Mouse (Mus musculus): ENCODE measurements at regions not wholly inside any gene's neighbourhood (a gene's known extent, or its start where the extent isn't known, plus 50 kb on each side); places are given as distances from the start of the nearest gene placed in this dataset.
A peak's percentile ranks its signal among the peaks of the same experiment; 100 is the strongest.

GRCm38 (mm10) chr13:107462791-107463190, 440.9 kb upstream of the Kif2a start:
- Histone ChIP-seq H3K9ac (no peak overlapping the region), H3K27ac (ENCODE audit: low read depth) (no peak overlapping the region), H3K4me2 (no peak overlapping the region), H3K27me3 (ENCODE audit: insufficient read depth, low read length) (no peaks in the 10 kb centered on the region), H3K4me3 (ENCODE audit: low read depth, low read length) (no peak overlapping the region), H3K36me3 (ENCODE audit: insufficient read depth) (no peaks in the 10 kb centered on the region), H3K9me3 (ENCODE audit: low read depth, low read length) (no peaks in the 10 kb centered on the region), H3K4me1 (ENCODE audit: insufficient read depth) (no peaks in the 10 kb centered on the region)
- ATAC-seq (ENCODE audit: insufficient read depth), result no peak
- no peak for DNase-seq
- 84% methylated on average over 7 of the region's 7 CpGs for WGBS
- no peak for TF ChIP-seq CTCF (IDR thresholded peaks at IDR 0.05; ENCODE audit: low read depth)

GRCm38 (mm10) chr13:107461048-107461912, 439.4 kb upstream of the Kif2a start:
- peak; percentile 91 for DNase-seq
- H3K9ac ChIP-seq, result no peak overlapping the region

GRCm38 (mm10) chr13:107458730-107459129, 436.8 kb upstream of the Kif2a start:
- TF ChIP-seq CTCF (IDR thresholded peaks at IDR 0.05; ENCODE audit: low read depth), result no peak
- no peak for ATAC-seq (ENCODE audit: insufficient read depth)
- no peaks in the 10 kb centered on the region for H3K9me3 ChIP-seq (ENCODE audit: low read depth, low read length)
- no peak for DNase-seq
- H3K4me3 ChIP-seq (ENCODE audit: low read depth, low read length), result no peak overlapping the region
- H3K36me3 ChIP-seq (ENCODE audit: insufficient read depth), result no peaks in the 10 kb centered on the region
- no peak overlapping the region for H3K4me2 ChIP-seq
- H3K4me1 ChIP-seq (ENCODE audit: insufficient read depth), result no peaks in the 10 kb centered on the region
- no peak overlapping the region for H3K27ac ChIP-seq (ENCODE audit: low read depth)
- 71% methylated on average over 4 of the region's 4 CpGs for WGBS
- no peak overlapping the region for H3K9ac ChIP-seq
- no peaks in the 10 kb centered on the region for H3K27me3 ChIP-seq (ENCODE audit: insufficient read depth, low read length)

More at GRCm38 (mm10) chr13:107461048-107461912, 439.4 kb upstream of the Kif2a start:
- 12% methylated on average over 16 of the region's 16 CpGs for WGBS
- H3K4me2 ChIP-seq, result peak overlapping the region; percentile 33
- peak; percentile 93 for ATAC-seq (ENCODE audit: insufficient read depth)
- no peaks in the 10 kb centered on the region for H3K36me3 ChIP-seq (ENCODE audit: insufficient read depth)
- no peak overlapping the region; the same call in 1 of the 2 replicates for H3K4me3 ChIP-seq (ENCODE audit: low read depth, low read length)
- H3K27me3 ChIP-seq (ENCODE audit: insufficient read depth, low read length), result no peaks in the 10 kb centered on the region
- H3K9me3 ChIP-seq (ENCODE audit: low read depth, low read length), result no peaks in the 10 kb centered on the region
- H3K4me1 ChIP-seq (ENCODE audit: insufficient read depth), result no peaks in the 10 kb centered on the region
- no peak overlapping the region for H3K27ac ChIP-seq (ENCODE audit: low read depth)
- TF ChIP-seq CTCF (IDR thresholded peaks at IDR 0.05; ENCODE audit: low read depth), result peak; percentile 86

GRCm38 (mm10) chr13:107457270-107457669, 435.3 kb upstream of the Kif2a start:
- Histone ChIP-seq H3K27me3 (ENCODE audit: insufficient read depth, low read length) (no peaks in the 10 kb centered on the region), H3K9ac (no peak overlapping the region), H3K4me2 (no peak overlapping the region), H3K27ac (ENCODE audit: low read depth) (no peak overlapping the region), H3K9me3 (ENCODE audit: low read depth, low read length) (no peaks in the 10 kb centered on the region), H3K4me1 (ENCODE audit: insufficient read depth) (no peaks in the 10 kb centered on the region), H3K4me3 (ENCODE audit: low read depth, low read length) (no peak overlapping the region), H3K36me3 (ENCODE audit: insufficient read depth) (no peaks in the 10 kb centered on the region)
- ATAC-seq (ENCODE audit: insufficient read depth) (no peak), DNase-seq (no peak)
- TF ChIP-seq CTCF (IDR thresholded peaks at IDR 0.05; ENCODE audit: low read depth), result no peak
- WGBS, result 76% methylated on average over 10 of the region's 10 CpGs

- Histone ChIP-seq H3K4me1 (ENCODE audit: insufficient read depth) (no peaks in the 10 kb centered on the region), H3K9ac (no peak overlapping the region), H3K9me3 (ENCODE audit: low read depth, low read length) (no peaks in the 10 kb centered on the region), H3K4me3 (ENCODE audit: low read depth, low read length) (no peak overlapping the region), H3K27me3 (ENCODE audit: insufficient read depth, low read length) (no peaks in the 10 kb centered on the region), H3K36me3 (ENCODE audit: insufficient read depth) (no peaks in the 10 kb centered on the region), H3K27ac (ENCODE audit: low read depth) (no peak overlapping the region), H3K4me2 (no peak overlapping the region)
- no peak for TF ChIP-seq CTCF (IDR thresholded peaks at IDR 0.05; ENCODE audit: low read depth)
- WGBS, result 64% methylated on average over 2 of the region's 2 CpGs
- no peak for DNase-seq
- ATAC-seq (ENCODE audit: insufficient read depth), result no peak
These were observed 434.5 kb upstream of the Kif2a start for GRCm38 (mm10) chr13:107456394-107456793.

GRCm38 (mm10) chr13:107449598-107450179, 427.8 kb upstream of the Kif2a start:
- Histone ChIP-seq H3K9me3 (ENCODE audit: low read depth, low read length) (no peaks in the 10 kb centered on the region), H3K27ac (ENCODE audit: low read depth) (no peak overlapping the region), H3K9ac (no peak overlapping the region), H3K36me3 (ENCODE audit: insufficient read depth) (no peaks in the 10 kb centered on the region), H3K4me1 (ENCODE audit: insufficient read depth) (no peaks in the 10 kb centered on the region), H3K27me3 (ENCODE audit: insufficient read depth, low read length) (no peaks in the 10 kb centered on the region), H3K4me2 (no peak overlapping the region), H3K4me3 (ENCODE audit: low read depth, low read length) (no peak overlapping the region)
- DNase-seq, result peak; percentile 10
- 71% methylated on average over 11 of the region's 11 CpGs for WGBS
- no peak for ATAC-seq (ENCODE audit: insufficient read depth)
- no peak for TF ChIP-seq CTCF (IDR thresholded peaks at IDR 0.05; ENCODE audit: low read depth)

- 68% methylated on average over 2 of the region's 2 CpGs for WGBS
- H3K9ac ChIP-seq, result no peak overlapping the region
- no peak for DNase-seq
- no peak for ATAC-seq (ENCODE audit: insufficient read depth)
- no peak overlapping the region for H3K27ac ChIP-seq (ENCODE audit: low read depth)
- no peaks in the 10 kb centered on the region for H3K36me3 ChIP-seq (ENCODE audit: insufficient read depth)
- no peaks in the 10 kb centered on the region for H3K4me1 ChIP-seq (ENCODE audit: insufficient read depth)
- H3K4me2 ChIP-seq, result no peak overlapping the region
- TF ChIP-seq CTCF (IDR thresholded peaks at IDR 0.05; ENCODE audit: low read depth), result no peak
- no peaks in the 10 kb centered on the region for H3K9me3 ChIP-seq (ENCODE audit: low read depth, low read length)
- no peaks in the 10 kb centered on the region for H3K27me3 ChIP-seq (ENCODE audit: insufficient read depth, low read length)
- H3K4me3 ChIP-seq (ENCODE audit: low read depth, low read length), result no peak overlapping the region
These were observed 425.9 kb upstream of the Kif2a start for GRCm38 (mm10) chr13:107447813-107448212.

Measured in lung, embryonic 14.5 days (tissue).